Mouse (Mus musculus): ENCODE results near the gene Olfr748.
"Not testable (repeated sequence)": the region's sequence is repeated elsewhere in the genome, so short reads cannot be mapped to it uniquely, and the experiment has no call there.

Gene Olfr748

GRCm38 (mm10) chr14:50707073-50707472 is at the start of gene Olfr748:
TSS of gene Olfr748 (plus strand) at chr14:50707373.
- DNase-seq (ENCODE audit: extremely low spot score, low read depth, low spot score): no peak

- no peak for DNase-seq (ENCODE audit: extremely low spot score, low read depth, low spot score)
Observed at GRCm38 (mm10) chr14:50693106-50693505, 14.1 kb upstream of the Olfr748 start, which contains the start of gene Olfr747. TSS of gene Olfr747 (minus strand) at chr14:50693206.

- DNase-seq (ENCODE audit: extremely low spot score, low read depth, low spot score): not testable (repeated sequence)
Observed at GRCm38 (mm10) chr14:50719875-50720274, 12.7 kb downstream of the Olfr748 start.

- DNase-seq (ENCODE audit: extremely low spot score, low read depth, low spot score): not testable (repeated sequence)
Observed at GRCm38 (mm10) chr14:50722371-50722770, 15.2 kb downstream of the Olfr748 start.

GRCm38 (mm10) chr14:50740334-50740733 is 33.2 kb downstream of the Olfr748 start:
- DNase-seq (ENCODE audit: extremely low spot score, low read depth, low spot score): no peak

GRCm38 (mm10) chr14:50741584-50741983 is 34.4 kb downstream of the Olfr748 start:
- no peak for DNase-seq (ENCODE audit: extremely low spot score, low read depth, low spot score)

- no peak for DNase-seq (ENCODE audit: extremely low spot score, low read depth, low spot score)
Observed at GRCm38 (mm10) chr14:50744994-50745393, 37.8 kb downstream of the Olfr748 start, which contains the start of gene Olfr749. TSS of gene Olfr749 (minus strand) at chr14:50745094.

GRCm38 (mm10) chr14:50758416-50759085 is 51.4 kb downstream of the Olfr748 start:
- no peak for DNase-seq (ENCODE audit: extremely low spot score, low read depth, low spot score)

Data from hindlimb bud, embryonic 11.5 days (tissue).